Mouse (Mus musculus) neural tube, embryonic 14.5 days (tissue): ENCODE data around the gene Znrd1as. TPM values are rescaled to one million over a fixed set of nuclear protein-coding genes. Genes with fewer than 3 reads are reported as not detected.
A peak's percentile ranks its signal among the peaks of the same experiment; 100 is the strongest.

Source experiments
- ATAC-seq: fragments of 200-750 bp; cut with Nextera tagmentation; 2 replicates; pipeline ENCODE4 v1.8.0; 2017; ENCODE audit warnings: low read depth, mild to moderate bottlenecking, moderate TSS enrichment, moderate library complexity
- H3K27ac ChIP-seq: fragments of 300-500 bp; sonication (generic); 2 replicates; pipeline ENCODE4 v1.5.1; 2014; ENCODE audit warnings: low read depth, mild to moderate bottlenecking, control low read depth, low read length, moderate library complexity, mixed read lengths
- H3K27me3 ChIP-seq: fragments of 300-500 bp; sonication (generic); 2 replicates; pipeline ENCODE4 v1.6.1; 2014; ENCODE audit warnings: low read length; ENCODE audit not compliant: control insufficient read depth, insufficient read depth
- H3K36me3 ChIP-seq: fragments of 300-500 bp; sonication (generic); 2 replicates; pipeline ENCODE4 v1.6.1; 2014; ENCODE audit warnings: low read length, mixed read lengths; ENCODE audit not compliant: control insufficient read depth, insufficient read depth
- H3K4me1 ChIP-seq: fragments of 300-500 bp; sonication (generic); 2 replicates; pipeline ENCODE4 v1.6.1; 2014; ENCODE audit warnings: low read length; ENCODE audit not compliant: control insufficient read depth, insufficient read depth
- H3K4me2 ChIP-seq: fragments of 300-500 bp; sonication (generic); 2 replicates; pipeline ENCODE4 v1.6.1; 2014; ENCODE audit warnings: mild to moderate bottlenecking, low read depth, low read length, control low read depth
- H3K4me3 ChIP-seq: fragments of 300-500 bp; sonication (generic); 2 replicates; pipeline ENCODE4 v1.5.1; 2014; ENCODE audit warnings: low read depth, low read length, control low read depth, mixed read lengths
- H3K9ac ChIP-seq: fragments of 300-500 bp; sonication (generic); replicated peaks from 2 replicates; pipeline ENCODE4 v1.6.1; 2014; ENCODE audit warnings: low read depth, mild to moderate bottlenecking, control low read depth, low read length, mixed read lengths
- H3K9me3 ChIP-seq: fragments of 300-500 bp; sonication (generic); 2 replicates; pipeline ENCODE4 v1.6.1; 2016; ENCODE audit warnings: low read length; ENCODE audit not compliant: control insufficient read depth
- WGBS: fragments of 180-500 bp; shearing (Covaris S2); extraction: QIAGEN DNeasy Blood & Tissue Kit; methylation state at CpG from one replicate; pipeline ENCODE4 v1.1.7; 2014; 5-methylcytosine and 5-hydroxymethylcytosine counted together
- polyA plus RNA-seq: library from polyadenylated mRNA; unstranded; fragments of >200 nt; fragmentation: Nextera tagmentation; extraction: Ambion mirVana; gene quantifications from 2 replicates; pipeline ENCODE4 v1.2.1, GENCODE M21; 2014

Znrd1as gene
- polyA plus RNA-seq, 1 experiment from 2014 or later, result 4.6 TPM

- H3K4me2 ChIP-seq, result no peak overlapping the region
- no peak overlapping the region for H3K4me3 ChIP-seq
- H3K27me3 ChIP-seq, result no peaks in the 10 kb centered on the region
- H3K9ac ChIP-seq, result no peak overlapping the region
- no peak for ATAC-seq
- H3K36me3 ChIP-seq, result no peaks in the 10 kb centered on the region
- H3K9me3 ChIP-seq, result no peaks in the 10 kb centered on the region
- 82% methylated on average over 12 of the region's 12 CpGs for WGBS
- no peak overlapping the region for H3K27ac ChIP-seq
- no peaks in the 10 kb centered on the region for H3K4me1 ChIP-seq
These were observed 29.0 kb upstream of the Znrd1as start for GRCm38 (mm10) chr17:36929236-36929932.

GRCm38 (mm10) chr17:36930233-36930632, 28.2 kb upstream of the Znrd1as start:
- 49% methylated on average over 6 of the region's 6 CpGs for WGBS
- Histone ChIP-seq H3K4me1 (no peaks in the 10 kb centered on the region), H3K9me3 (no peaks in the 10 kb centered on the region), H3K27me3 (no peaks in the 10 kb centered on the region), H3K4me2 (no peak overlapping the region), H3K27ac (no peak overlapping the region), H3K9ac (no peak overlapping the region), H3K4me3 (no peak overlapping the region), H3K36me3 (no peaks in the 10 kb centered on the region)
- no peak for ATAC-seq

- WGBS, result 89% methylated on average over 4 of the region's 4 CpGs
- ATAC-seq, result no peak
These were observed 27.3 kb upstream of the Znrd1as start for GRCm38 (mm10) chr17:36931130-36931529.

GRCm38 (mm10) chr17:36931806-36932205, 26.6 kb upstream of the Znrd1as start:
- Histone ChIP-seq H3K27ac (no peak overlapping the region), H3K27me3 (no peaks in the 10 kb centered on the region), H3K9me3 (no peaks in the 10 kb centered on the region), H3K36me3 (no peaks in the 10 kb centered on the region), H3K4me1 (no peaks in the 10 kb centered on the region), H3K9ac (no peak overlapping the region), H3K4me3 (no peak overlapping the region), H3K4me2 (no peak overlapping the region)
- WGBS, result 78% methylated on average over 2 of the region's 2 CpGs
- no peak for ATAC-seq

More at GRCm38 (mm10) chr17:36931130-36931529, 27.3 kb upstream of the Znrd1as start:
- no peak overlapping the region for H3K27ac ChIP-seq
- H3K4me1 ChIP-seq, result no peaks in the 10 kb centered on the region
- H3K9ac ChIP-seq, result no peak overlapping the region
- H3K9me3 ChIP-seq, result no peaks in the 10 kb centered on the region
- no peak overlapping the region for H3K4me2 ChIP-seq
- H3K4me3 ChIP-seq, result no peak overlapping the region
- H3K27me3 ChIP-seq, result no peaks in the 10 kb centered on the region
- H3K36me3 ChIP-seq, result no peaks in the 10 kb centered on the region

- H3K4me2 ChIP-seq, result no peak overlapping the region
- no peak for ATAC-seq
- peaks cover 11% of the 10 kb centered on the region; the same call in 1 of the 2 replicates for H3K27me3 ChIP-seq
- no peaks in the 10 kb centered on the region for H3K9me3 ChIP-seq
- no peaks in the 10 kb centered on the region for H3K36me3 ChIP-seq
- no peak overlapping the region for H3K27ac ChIP-seq
- H3K9ac ChIP-seq, result no peak overlapping the region
- WGBS, result 86% methylated on average over 2 of the region's 2 CpGs
- no peak overlapping the region for H3K4me3 ChIP-seq
- no peaks in the 10 kb centered on the region for H3K4me1 ChIP-seq
These were observed 20.3 kb upstream of the Znrd1as start for GRCm38 (mm10) chr17:36938056-36938455.

GRCm38 (mm10) chr17:36942391-36942790, 16.0 kb upstream of the Znrd1as start:
- H3K9me3 ChIP-seq, result no peaks in the 10 kb centered on the region
- peaks cover 8% of the 10 kb centered on the region; the same call in 1 of the 2 replicates for H3K4me1 ChIP-seq
- no peak for ATAC-seq
- WGBS, result 60% methylated on average over 10 of the region's 10 CpGs
- peaks cover 22% of the 10 kb centered on the region for H3K27me3 ChIP-seq
- H3K27ac ChIP-seq, result no peak overlapping the region
- no peaks in the 10 kb centered on the region for H3K36me3 ChIP-seq
- H3K4me3 ChIP-seq, result peak overlapping the region; percentile 35
- H3K9ac ChIP-seq, result no peak overlapping the region
- peak overlapping the region; percentile 59 for H3K4me2 ChIP-seq

GRCm38 (mm10) chr17:36942791-36943471, 15.5 kb upstream of the Znrd1as start, which contains the start of gene Rnf39:
Rnf39 (plus strand) TSS chr17:36942918.
- no peaks in the 10 kb centered on the region for H3K36me3 ChIP-seq
- H3K27ac ChIP-seq, result no peak within 1 kb of the TSS
- ATAC-seq, result 0 out of 2 replicates have a peak, but pooled peaks have one; percentile 5
- WGBS, result 3% methylated on average over 57 of the region's 59 CpGs
- peak within 1 kb of the TSS; percentile 44; the same call in 1 of the 2 replicates for H3K9ac ChIP-seq
- H3K4me3 ChIP-seq, result peak within 1 kb of the TSS; percentile 35
- peak within 1 kb of the TSS; percentile 59 for H3K4me2 ChIP-seq
- H3K4me1 ChIP-seq, result peaks cover 8% of the 10 kb centered on the region; the same call in 1 of the 2 replicates
- H3K9me3 ChIP-seq, result no peaks in the 10 kb centered on the region
- H3K27me3 ChIP-seq, result peaks cover 22% of the 10 kb centered on the region

GRCm38 (mm10) chr17:36943691-36944090, 14.7 kb upstream of the Znrd1as start:
- Histone ChIP-seq H3K4me2 (peak overlapping the region; percentile 59; the same call in 1 of the 2 replicates), H3K27ac (no peak overlapping the region), H3K36me3 (peaks cover 6% of the 10 kb centered on the region; the same call in 1 of the 2 replicates), H3K4me1 (peaks cover 8% of the 10 kb centered on the region; the same call in 1 of the 2 replicates), H3K9me3 (no peaks in the 10 kb centered on the region), H3K27me3 (peaks cover 22% of the 10 kb centered on the region), H3K4me3 (no peak overlapping the region), H3K9ac (no peak overlapping the region)
- no peak for ATAC-seq
- WGBS, result 12% methylated on average over 5 of the region's 5 CpGs
